Mouse (Mus musculus) erythroid progenitor cell, adult 5-6 weeks (primary cell): ENCODE data around the gene Troap. TPM values are rescaled to one million over a fixed set of nuclear protein-coding genes. Genes with fewer than 3 reads are reported as not detected.

Experiments
- total RNA-seq, 2 experiments: library from RNA; stranded (forward) in 1 of 2; stranded (reverse) in 1 of 2; fragments of 150-400 nt in 1 of 2; fragments of 186-747, 209-891 nt in 1 of 2; gene quantifications; 2 replicates each; pipeline versions ENCODE4 v1.2.3 to v1.2.4; 2015 to 2017; ENCODE audit warnings: low replicate concordance in 2 of 2

The Troap gene
- total RNA-seq, 2 experiments from 2014 or later: 157 to 180 TPM

Other genes with a start within 250 kb of the Troap start
- 58.0 and 61.2 TPM in 2 replicates for gene Prkag1, start 243.1 kb upstream of the Troap start, total RNA-seq (2015; ENCODE audit: low replicate concordance)
- 73.0 and 87.4 TPM in 2 replicates for gene Prkag1, start 243.1 kb upstream of the Troap start, total RNA-seq (2017; ENCODE audit: low replicate concordance)
- gene Kmt2d, start 203.4 kb upstream of the Troap start, total RNA-seq (2015; ENCODE audit: low replicate concordance): 29.2 and 52.4 TPM in 2 replicates
- 69.3 and 96.1 TPM in 2 replicates for gene Kmt2d, start 203.4 kb upstream of the Troap start, total RNA-seq (2017; ENCODE audit: low replicate concordance)
- 2.2 and 5.9 TPM in 2 replicates for gene Rhebl1, start 180.0 kb upstream of the Troap start, total RNA-seq (2015; ENCODE audit: low replicate concordance)
- not detected in 2 replicates for gene Rhebl1, start 180.0 kb upstream of the Troap start, total RNA-seq (2017; ENCODE audit: low replicate concordance)
- not detected in 2 replicates for gene Dhh, start 176.0 kb upstream of the Troap start, total RNA-seq (2015; ENCODE audit: low replicate concordance)
- gene Dhh, start 176.0 kb upstream of the Troap start, total RNA-seq (2017; ENCODE audit: low replicate concordance): not detected in 2 replicates
- 7.9 and 15.1 TPM in 2 replicates for gene Lmbr1l, start 156.3 kb upstream of the Troap start, total RNA-seq (2015; ENCODE audit: low replicate concordance)
- gene Lmbr1l, start 156.3 kb upstream of the Troap start, total RNA-seq (2017; ENCODE audit: low replicate concordance): 9.0 and 12.1 TPM in 2 replicates
- gene Tuba1b, start 140.0 kb upstream of the Troap start, total RNA-seq (2015; ENCODE audit: low replicate concordance): 2,503 and 2,754 TPM in 2 replicates
- 632 and 670 TPM in 2 replicates for gene Tuba1b, start 140.0 kb upstream of the Troap start, total RNA-seq (2017; ENCODE audit: low replicate concordance)
- gene Gm49450, start 121.0 kb upstream of the Troap start, total RNA-seq (2015; ENCODE audit: low replicate concordance): not detected in 2 replicates
- gene Gm49450, start 121.0 kb upstream of the Troap start, total RNA-seq (2017; ENCODE audit: low replicate concordance): not detected in 2 replicates
- 6.5 and 38.1 TPM in 2 replicates for gene Tuba1a, start 120.9 kb upstream of the Troap start, total RNA-seq (2015; ENCODE audit: low replicate concordance)
- gene Tuba1a, start 120.9 kb upstream of the Troap start, total RNA-seq (2017; ENCODE audit: low replicate concordance): 5.9 and 9.6 TPM in 2 replicates
- gene Tuba1c, start 44.7 kb upstream of the Troap start, total RNA-seq (2015; ENCODE audit: low replicate concordance): 637 and 660 TPM in 2 replicates
- gene Tuba1c, start 44.7 kb upstream of the Troap start, total RNA-seq (2017; ENCODE audit: low replicate concordance): 271 and 335 TPM in 2 replicates
- not detected in 2 replicates for gene Prph, start 19.4 kb upstream of the Troap start, total RNA-seq (2015; ENCODE audit: low replicate concordance)
- gene Prph, start 19.4 kb upstream of the Troap start, total RNA-seq (2017; ENCODE audit: low replicate concordance): not detected in 2 replicates
- not detected in 2 replicates for gene C1ql4, start 13.2 kb downstream of the Troap start, total RNA-seq (2015; ENCODE audit: low replicate concordance)
- gene C1ql4, start 13.2 kb downstream of the Troap start, total RNA-seq (2017; ENCODE audit: low replicate concordance): not detected in 2 replicates
- not detected in 2 replicates for gene Dnajc22, start 18.6 kb downstream of the Troap start, total RNA-seq (2015; ENCODE audit: low replicate concordance)
- not detected in 2 replicates for gene Dnajc22, start 18.6 kb downstream of the Troap start, total RNA-seq (2017; ENCODE audit: low replicate concordance)
- not detected in 2 replicates for gene Spats2, start 51.3 kb downstream of the Troap start, total RNA-seq (2015; ENCODE audit: low replicate concordance)
- gene Spats2, start 51.3 kb downstream of the Troap start, total RNA-seq (2017; ENCODE audit: low replicate concordance): 0.51 TPM in 1 of 2 replicates, not detected in the other
- not detected in 2 replicates for gene Kcnh3, start 150.3 kb downstream of the Troap start, total RNA-seq (2015; ENCODE audit: low replicate concordance)
- not detected in 2 replicates for gene Kcnh3, start 150.3 kb downstream of the Troap start, total RNA-seq (2017; ENCODE audit: low replicate concordance)
- gene Mcrs1, start 177.4 kb downstream of the Troap start, total RNA-seq (2015; ENCODE audit: low replicate concordance): 18.4 and 26.4 TPM in 2 replicates
- 13.4 and 15.5 TPM in 2 replicates for gene Mcrs1, start 177.4 kb downstream of the Troap start, total RNA-seq (2017; ENCODE audit: low replicate concordance)
- 4.0 TPM in 1 of 2 replicates, not detected in the other for gene Prpf40b, start 220.5 kb downstream of the Troap start, total RNA-seq (2015; ENCODE audit: low replicate concordance)
- gene Prpf40b, start 220.5 kb downstream of the Troap start, total RNA-seq (2017; ENCODE audit: low replicate concordance): 1.0 TPM in 1 of 2 replicates, not detected in the other
- not detected in 2 replicates for gene Fam186b, start 221.3 kb downstream of the Troap start, total RNA-seq (2015; ENCODE audit: low replicate concordance)
- not detected in 2 replicates for gene Fam186b, start 221.3 kb downstream of the Troap start, total RNA-seq (2017; ENCODE audit: low replicate concordance)